Mouse (Mus musculus) bone marrow, adult 2 months (tissue): ENCODE data around the gene Mlf2. TPM values are rescaled to one million over a fixed set of nuclear protein-coding genes. Genes with fewer than 3 reads are reported as not detected.
"Not testable (repeated sequence)": the region's sequence is repeated elsewhere in the genome, so short reads cannot be mapped to it uniquely, and the experiment has no call there.

Experiments
- H3K27ac ChIP-seq: fragments of 200-500 bp; 2 replicates; pipeline ENCODE4 v1.5.1; 2012; ENCODE audit warnings: low read depth, mild to moderate bottlenecking, control low read depth, inconsistent platforms, low read length; ENCODE audit not compliant: control insufficient read depth, poor library complexity, insufficient read depth
- H3K4me1 ChIP-seq: fragments of 200-500 bp; 2 replicates; pipeline ENCODE4 v1.6.1; 2011; ENCODE audit warnings: low read length; ENCODE audit not compliant: control insufficient read depth, insufficient read depth
- H3K4me3 ChIP-seq: fragments of 200-500 bp; replicated peaks from 2 replicates; pipeline ENCODE3; 2011; ENCODE audit warnings: mild to moderate bottlenecking, low read depth, low read length, control low read depth; ENCODE audit not compliant: control insufficient read depth
- CTCF ChIP-seq: fragments of 200-500 bp; IDR thresholded peaks from 2 replicates; pipeline ENCODE4 v1.5.1; 2011; ENCODE audit warnings: low read length, control low read depth; ENCODE audit not compliant: control insufficient read depth, insufficient read depth
- POLR2A ChIP-seq: fragments of 200-500 bp; IDR thresholded peaks from 2 replicates; pipeline ENCODE4 v1.6.1; 2011; ENCODE audit warnings: low read depth, mild to moderate bottlenecking, control low read depth, low read length, borderline replicate concordance; ENCODE audit not compliant: control insufficient read depth
- WGBS: fragments of 180-500 bp; shearing (Covaris S2); methylation state at CpG from one replicate; pipeline ENCODE4 v1.1.7; 2018; 5-methylcytosine and 5-hydroxymethylcytosine counted together
- polyA plus RNA-seq: library from polyadenylated mRNA; stranded (reverse); fragments of >200 nt; gene quantifications from 2 replicates; pipeline ENCODE4 v1.2.4, GENCODE M21; 2011; ENCODE audit warnings: low replicate concordance; ENCODE audit not compliant: missing spikeins, insufficient read depth, insufficient read length

The Mlf2 gene
- polyA plus RNA-seq, result 45.8 and 74.0 TPM in 2 replicates

GRCm38 (mm10) chr6:124930754-124931524 is at the start of gene Mlf2:
Mlf2 (plus strand) TSS chr6:124931386.
- peak within 1 kb of the TSS; percentile 89 for H3K27ac ChIP-seq
- no peaks in the 10 kb centered on the region; the same call in 1 of the 2 replicates for H3K4me1 ChIP-seq
- WGBS, result under 1% methylated on average over 59 of the region's 64 CpGs
- peak within 1 kb of the TSS; percentile 83 for H3K4me3 ChIP-seq
- peak; percentile 93 for TF ChIP-seq CTCF
- TF ChIP-seq POLR2A, result peak; percentile 85

GRCm38 (mm10) chr6:124881821-124882220 is 49.4 kb upstream of the Mlf2 start:
- 85% methylated on average over 9 of the region's 9 CpGs for WGBS

GRCm38 (mm10) chr6:124883351-124883750 is 47.8 kb upstream of the Mlf2 start:
- Histone ChIP-seq H3K27ac (no peak overlapping the region), H3K4me3 (no peak overlapping the region), H3K4me1 (no peaks in the 10 kb centered on the region)
- 82% methylated on average over 10 of the region's 10 CpGs for WGBS
- TF ChIP-seq CTCF, result no peak

More at GRCm38 (mm10) chr6:124881821-124882220, 49.4 kb upstream of the Mlf2 start:
- TF ChIP-seq POLR2A, result no peak
- no peak for TF ChIP-seq CTCF
- Histone ChIP-seq H3K4me1 (no peaks in the 10 kb centered on the region), H3K27ac (peak overlapping the region; percentile 22; the same call in 1 of the 2 replicates), H3K4me3 (no peak overlapping the region)

GRCm38 (mm10) chr6:124884714-124885500 is 46.3 kb upstream of the Mlf2 start:
- Histone ChIP-seq H3K4me3 (no peak overlapping the region), H3K4me1 (no peaks in the 10 kb centered on the region), H3K27ac (no peak overlapping the region)
- WGBS, result 56% methylated on average over 10 of the region's 10 CpGs
- TF ChIP-seq POLR2A, result no peak
- no peak for TF ChIP-seq CTCF

GRCm38 (mm10) chr6:124885956-124886381 is 45.2 kb upstream of the Mlf2 start:
- no peak for TF ChIP-seq CTCF
- no peak for TF ChIP-seq POLR2A
- H3K4me1 ChIP-seq, result no peaks in the 10 kb centered on the region
- 62% methylated on average over 8 of the region's 8 CpGs for WGBS
- H3K27ac ChIP-seq, result no peak overlapping the region
- no peak overlapping the region for H3K4me3 ChIP-seq

GRCm38 (mm10) chr6:124887986-124888385 is 43.2 kb upstream of the Mlf2 start, which contains the start of gene Cd4:
Cd4 (minus strand) TSS chr6:124888221.
- no peak for TF ChIP-seq POLR2A
- no peak for TF ChIP-seq CTCF
- H3K4me3 ChIP-seq, result no peak within 1 kb of the TSS
- 39% methylated on average over 9 of the region's 9 CpGs for WGBS
- H3K27ac ChIP-seq, result no peak within 1 kb of the TSS
- H3K4me1 ChIP-seq, result no peaks in the 10 kb centered on the region

- WGBS, result 76% methylated on average over 6 of the region's 6 CpGs
- Histone ChIP-seq H3K4me1 (no peaks in the 10 kb centered on the region), H3K27ac (no peak overlapping the region), H3K4me3 (no peak overlapping the region)
- no peak for TF ChIP-seq CTCF
- no peak for TF ChIP-seq POLR2A
Measured at GRCm38 (mm10) chr6:124888555-124889125, 42.5 kb upstream of the Mlf2 start.

GRCm38 (mm10) chr6:124890997-124891396 is 40.2 kb upstream of the Mlf2 start:
- TF ChIP-seq CTCF, result no peak
- TF ChIP-seq POLR2A, result no peak
- Histone ChIP-seq H3K27ac (no peak overlapping the region), H3K4me1 (no peaks in the 10 kb centered on the region), H3K4me3 (no peak overlapping the region)
- WGBS, result 50% methylated on average over 6 of the region's 6 CpGs

GRCm38 (mm10) chr6:124894113-124894512 is 37.1 kb upstream of the Mlf2 start:
- H3K27ac ChIP-seq, H3K4me1 ChIP-seq: not testable (repeated sequence)

More at GRCm38 (mm10) chr6:124894113-124894512, 37.1 kb upstream of the Mlf2 start:
- 77% methylated on average over 2 of the region's 2 CpGs for WGBS
- not testable (repeated sequence) for H3K4me3 ChIP-seq
